Mouse (Mus musculus) heart, embryonic 15.5 days (tissue): ENCODE measurements at regions not wholly inside any gene's neighbourhood (a gene's known extent, or its start where the extent isn't known, plus 50 kb on each side); places are given as distances from the start of the nearest gene placed in this dataset.
A peak's percentile ranks its signal among the peaks of the same experiment; 100 is the strongest.

Experiments used
- ATAC-seq: fragments of 200-750 bp; cut with Nextera tagmentation; replicated peaks from 2 replicates; pipeline ENCODE4 v1.8.0; 2017; ENCODE audit warnings: low read depth, moderate TSS enrichment; ENCODE audit not compliant: insufficient number of reproducible peaks, insufficient read depth, low FRiP score
- H3K27ac ChIP-seq: fragments of 300-500 bp; sonication (generic); 2 replicates; pipeline ENCODE4 v1.5.1; 2015; ENCODE audit warnings: mild to moderate bottlenecking, inconsistent platforms
- H3K27me3 ChIP-seq: fragments of 300-500 bp; sonication (generic); 2 replicates; pipeline ENCODE4 v1.6.1; 2015; ENCODE audit warnings: inconsistent platforms
- H3K36me3 ChIP-seq: fragments of 300-500 bp; sonication (generic); 2 replicates; pipeline ENCODE4 v1.6.1; 2015; ENCODE audit warnings: mild to moderate bottlenecking, inconsistent platforms
- H3K4me1 ChIP-seq: fragments of 300-500 bp; sonication (generic); replicated peaks from 2 replicates; pipeline ENCODE4 v1.6.1; 2015; ENCODE audit warnings: inconsistent platforms
- H3K4me2 ChIP-seq: fragments of 300-500 bp; sonication (generic); 2 replicates; pipeline ENCODE4 v1.6.1; 2015; ENCODE audit warnings: inconsistent platforms, mild to moderate bottlenecking, moderate library complexity
- H3K4me3 ChIP-seq: fragments of 300-500 bp; sonication (generic); 2 replicates; pipeline ENCODE4 v1.5.1; 2015; ENCODE audit warnings: mild to moderate bottlenecking, inconsistent platforms
- H3K9ac ChIP-seq: fragments of 300-500 bp; sonication (generic); 2 replicates; pipeline ENCODE4 v1.6.1; 2015; ENCODE audit warnings: mild to moderate bottlenecking, inconsistent platforms
- H3K9me3 ChIP-seq: fragments of 300-500 bp; sonication (generic); replicated peaks from 2 replicates; pipeline ENCODE4 v1.6.1; 2016; ENCODE audit warnings: inconsistent platforms
- WGBS: fragments of 180-500 bp; shearing (Covaris S2); methylation state at CpG from one replicate; pipeline ENCODE4 v1.1.7; 2015; ENCODE audit warnings: mixed read lengths; 5-methylcytosine and 5-hydroxymethylcytosine counted together

DNA sequence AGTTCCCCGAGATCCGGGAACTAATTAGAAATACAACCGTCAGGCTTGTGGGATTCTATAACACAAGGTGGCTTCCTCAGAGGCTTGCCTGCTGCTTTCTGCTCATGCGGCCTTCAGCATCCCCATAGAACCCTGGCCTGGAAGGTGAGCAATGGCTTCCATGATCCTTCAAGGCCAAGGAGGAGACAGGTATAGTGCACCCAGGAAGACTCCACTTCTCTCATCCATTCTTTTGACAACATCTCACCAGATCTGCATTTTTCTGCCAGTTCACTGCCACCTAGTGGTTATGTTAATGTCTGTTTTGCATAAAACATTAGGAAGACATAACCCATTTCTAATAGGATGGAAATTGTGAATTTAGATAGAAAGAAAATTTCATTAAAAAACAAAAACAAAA lies 107.2 kb upstream of the L3mbtl4 start:
- Histone ChIP-seq H3K27ac (no peak overlapping the region), H3K9me3 (no peaks in the 10 kb centered on the region), H3K9ac (no peak overlapping the region), H3K4me3 (no peak overlapping the region), H3K4me2 (no peak overlapping the region), H3K27me3 (no peaks in the 10 kb centered on the region; the same call in 1 of the 2 replicates), H3K4me1 (0 out of 2 replicates have a peak, but pooled peaks cover 6% of the 10 kb centered on the region), H3K36me3 (no peaks in the 10 kb centered on the region)
- ATAC-seq, result no peak
- 67% methylated on average over 4 of the region's 4 CpGs for WGBS

DNA sequence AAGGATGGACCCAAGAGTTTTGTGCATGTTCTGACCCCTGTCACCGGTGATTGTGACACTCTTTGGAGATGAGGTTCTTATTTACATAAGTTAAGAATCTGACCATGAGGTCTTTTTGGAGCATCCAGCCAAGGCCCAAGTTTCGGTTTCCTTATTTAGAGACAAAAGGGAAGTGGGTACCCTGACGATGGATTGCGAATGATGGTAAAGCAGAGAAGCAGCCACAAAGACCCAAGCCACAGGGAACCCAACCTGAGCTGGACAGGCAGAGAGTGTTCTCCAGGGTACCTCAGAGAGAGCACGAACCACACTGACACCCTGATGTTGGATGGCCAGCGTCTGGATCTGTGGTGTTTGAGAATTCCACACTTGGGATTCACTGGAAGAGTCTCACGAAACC lies 100.8 kb upstream of the L3mbtl4 start:
- H3K36me3 ChIP-seq, result no peaks in the 10 kb centered on the region
- no peaks in the 10 kb centered on the region for H3K4me1 ChIP-seq
- H3K27me3 ChIP-seq, result no peaks in the 10 kb centered on the region
- no peak overlapping the region for H3K9ac ChIP-seq
- H3K9me3 ChIP-seq, result no peaks in the 10 kb centered on the region
- WGBS, result 82% methylated on average over 7 of the region's 7 CpGs
- ATAC-seq, result no peak
- no peak overlapping the region for H3K4me2 ChIP-seq
- H3K4me3 ChIP-seq, result no peak overlapping the region
- H3K27ac ChIP-seq, result no peak overlapping the region

DNA sequence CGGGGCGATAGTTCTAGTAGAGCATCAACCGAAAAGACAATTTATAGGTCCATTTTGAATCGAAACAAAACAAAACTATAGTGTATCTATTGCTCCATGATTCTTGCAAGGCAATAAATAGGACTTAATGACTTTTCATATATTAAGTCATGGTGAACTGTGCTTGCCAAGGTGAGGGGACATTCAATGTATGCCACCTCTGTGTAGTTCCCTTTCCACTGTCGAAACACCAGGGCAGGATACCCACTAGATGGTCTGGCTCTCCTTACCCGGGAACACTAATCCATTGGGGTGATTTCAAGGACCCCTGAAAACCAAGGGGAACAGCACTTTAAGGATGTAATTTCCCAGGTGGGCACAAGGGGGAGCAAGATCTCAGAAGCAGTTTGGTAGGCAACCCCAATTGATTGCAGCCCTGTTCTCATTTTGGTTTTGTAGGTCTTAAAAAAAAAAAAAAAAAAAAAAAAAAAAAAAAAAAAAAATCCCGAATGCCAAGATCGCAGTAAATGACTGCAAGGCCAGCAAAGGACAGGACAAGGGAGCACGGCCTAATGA lies 96.9 kb upstream of the L3mbtl4 start:
- Histone ChIP-seq H3K36me3 (no peaks in the 10 kb centered on the region), H3K27ac (no peak overlapping the region), H3K4me2 (no peak overlapping the region), H3K27me3 (no peaks in the 10 kb centered on the region), H3K4me3 (no peak overlapping the region), H3K4me1 (no peaks in the 10 kb centered on the region), H3K9ac (no peak overlapping the region), H3K9me3 (no peaks in the 10 kb centered on the region)
- ATAC-seq, result no peak
- 56% methylated on average over 9 of the region's 9 CpGs for WGBS

DNA sequence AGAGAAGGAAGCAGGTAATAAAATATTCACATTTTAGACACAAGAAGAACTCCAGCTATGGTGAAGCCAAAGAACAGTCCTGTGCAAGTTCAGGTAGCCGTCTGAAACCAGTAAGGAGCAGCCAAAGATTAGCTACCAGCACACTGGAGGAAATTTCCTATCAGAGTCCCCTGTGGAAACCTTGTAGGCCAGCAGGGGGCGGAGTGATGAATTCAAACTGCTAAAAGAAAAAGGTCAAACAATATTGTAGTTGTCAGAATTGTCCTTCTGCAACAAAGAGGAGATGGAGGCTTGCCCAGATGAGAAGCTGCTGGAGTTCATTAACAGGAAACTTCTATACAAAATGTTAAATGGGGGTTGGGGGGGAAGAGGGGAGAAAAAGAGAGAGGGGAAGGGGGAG lies 95.8 kb upstream of the L3mbtl4 start:
- H3K4me1 ChIP-seq, result no peaks in the 10 kb centered on the region
- H3K36me3 ChIP-seq, result no peaks in the 10 kb centered on the region
- no peak overlapping the region for H3K27ac ChIP-seq
- H3K9ac ChIP-seq, result no peak overlapping the region
- ATAC-seq, result no peak
- H3K4me3 ChIP-seq, result no peak overlapping the region
- WGBS, result 10% methylated on average over 2 of the region's 2 CpGs
- no peaks in the 10 kb centered on the region for H3K27me3 ChIP-seq
- no peak overlapping the region for H3K4me2 ChIP-seq
- no peaks in the 10 kb centered on the region for H3K9me3 ChIP-seq

DNA sequence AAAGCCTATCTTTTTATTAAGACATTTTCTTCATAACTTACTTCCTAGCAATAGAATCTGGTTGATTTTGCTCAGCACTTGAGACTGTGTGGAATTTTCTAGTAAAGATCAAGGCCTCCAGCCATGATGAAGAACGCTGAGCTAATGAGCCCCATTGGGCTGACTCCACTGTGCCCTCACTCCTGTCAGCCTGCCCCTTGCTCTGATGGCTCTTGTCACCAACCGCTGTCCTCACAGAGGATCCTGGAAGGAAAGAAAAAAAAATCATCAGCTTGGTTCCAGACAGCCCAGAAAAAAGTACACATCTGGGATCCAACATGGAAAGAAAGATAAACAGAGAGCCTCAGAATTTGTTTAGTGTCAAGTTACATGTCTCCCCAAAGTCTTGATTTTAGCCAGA lies 88.2 kb upstream of the L3mbtl4 start:
- no peaks in the 10 kb centered on the region for H3K27me3 ChIP-seq
- WGBS, result 40% methylated on average over 2 of the region's 2 CpGs
- H3K4me3 ChIP-seq, result no peak overlapping the region
- H3K9ac ChIP-seq, result no peak overlapping the region
- H3K36me3 ChIP-seq, result no peaks in the 10 kb centered on the region
- no peaks in the 10 kb centered on the region for H3K9me3 ChIP-seq
- ATAC-seq, result no peak
- no peak overlapping the region for H3K27ac ChIP-seq
- no peak overlapping the region for H3K4me2 ChIP-seq
- no peaks in the 10 kb centered on the region for H3K4me1 ChIP-seq

DNA sequence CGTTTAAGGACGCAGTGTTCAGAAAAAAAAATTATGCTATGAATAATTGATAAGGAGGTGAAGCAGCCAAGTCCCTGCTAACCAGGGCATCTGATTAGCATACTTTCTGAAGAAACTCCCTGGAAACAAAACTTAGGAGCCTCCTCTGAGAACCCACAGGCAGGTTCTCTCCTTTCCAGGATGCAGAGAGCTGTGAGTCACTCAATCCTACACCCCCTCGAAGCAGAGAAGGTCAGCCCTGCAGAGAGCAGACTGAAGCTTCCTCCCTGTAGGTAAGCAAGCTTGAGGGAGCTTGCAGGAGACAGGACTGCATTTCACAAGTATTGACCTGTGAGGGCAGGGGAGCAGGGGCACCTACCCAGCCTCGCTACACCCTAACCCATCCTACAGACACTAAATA lies 83.7 kb upstream of the L3mbtl4 start:
- Histone ChIP-seq H3K9ac (no peak overlapping the region), H3K4me1 (no peaks in the 10 kb centered on the region), H3K27ac (no peak overlapping the region), H3K4me2 (no peak overlapping the region), H3K27me3 (no peaks in the 10 kb centered on the region), H3K4me3 (no peak overlapping the region), H3K36me3 (no peaks in the 10 kb centered on the region), H3K9me3 (no peaks in the 10 kb centered on the region)
- 77% methylated on average over 4 of the region's 4 CpGs for WGBS
- no peak for ATAC-seq

DNA sequence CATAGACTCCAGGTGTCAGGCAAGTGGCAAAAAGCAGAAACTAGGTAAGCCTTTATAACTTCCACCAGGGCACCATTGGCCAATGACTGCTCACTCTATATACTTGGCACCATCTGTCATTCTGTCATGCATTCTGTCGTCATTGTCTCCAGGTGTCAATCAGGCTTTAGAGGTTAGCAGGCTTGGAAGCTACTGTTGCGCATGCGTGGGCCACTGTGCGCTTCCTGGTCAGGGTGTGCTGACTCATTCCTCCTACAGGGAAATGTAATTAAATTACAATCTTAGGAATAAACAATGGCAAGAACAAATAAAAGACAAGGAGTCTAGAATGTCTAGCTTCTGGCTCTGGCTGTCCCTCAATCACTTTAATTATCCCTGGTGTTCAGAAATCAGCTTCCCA lies 68.1 kb upstream of the L3mbtl4 start:
- WGBS, result 87% methylated on average over 4 of the region's 4 CpGs
- no peak overlapping the region for H3K27ac ChIP-seq
- ATAC-seq, result no peak

DNA sequence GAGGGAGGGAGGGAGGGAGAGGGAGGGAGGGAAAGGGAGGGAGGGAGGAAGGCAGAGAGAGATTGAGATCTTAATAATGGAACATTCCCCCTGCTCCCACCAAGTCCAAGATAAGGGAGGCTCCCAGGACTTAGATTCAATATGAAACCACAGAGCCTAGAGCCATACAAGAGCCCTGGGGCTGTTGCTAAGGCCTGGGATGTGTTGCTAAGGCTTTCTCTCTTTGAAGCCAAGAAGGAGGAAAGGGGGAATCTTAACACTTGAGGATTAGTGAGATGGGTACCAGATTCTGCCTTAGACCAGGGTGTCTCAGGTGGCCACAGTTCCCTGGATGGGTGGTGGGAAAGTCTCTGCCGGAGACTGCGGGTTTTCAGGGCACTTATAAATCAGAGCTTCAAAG lies 64.8 kb upstream of the L3mbtl4 start:
- H3K4me2 ChIP-seq, result no peak overlapping the region
- H3K9ac ChIP-seq, result no peak overlapping the region
- ATAC-seq, result no peak
- H3K9me3 ChIP-seq, result no peaks in the 10 kb centered on the region
- H3K27ac ChIP-seq, result no peak overlapping the region
- peaks cover 6% of the 10 kb centered on the region; the same call in 1 of the 2 replicates for H3K4me1 ChIP-seq
- no peaks in the 10 kb centered on the region for H3K27me3 ChIP-seq
- H3K36me3 ChIP-seq, result no peaks in the 10 kb centered on the region
- H3K4me3 ChIP-seq, result no peak overlapping the region
- 16% methylated on average over 2 of the region's 2 CpGs for WGBS

More for the DNA sequence above, 68.1 kb upstream of the L3mbtl4 start:
- Histone ChIP-seq H3K27me3 (no peaks in the 10 kb centered on the region), H3K36me3 (no peaks in the 10 kb centered on the region), H3K4me1 (0 out of 2 replicates have a peak, but pooled peaks cover 2% of the 10 kb centered on the region), H3K4me2 (no peak overlapping the region), H3K9me3 (no peaks in the 10 kb centered on the region), H3K4me3 (no peak overlapping the region), H3K9ac (no peak overlapping the region)

DNA sequence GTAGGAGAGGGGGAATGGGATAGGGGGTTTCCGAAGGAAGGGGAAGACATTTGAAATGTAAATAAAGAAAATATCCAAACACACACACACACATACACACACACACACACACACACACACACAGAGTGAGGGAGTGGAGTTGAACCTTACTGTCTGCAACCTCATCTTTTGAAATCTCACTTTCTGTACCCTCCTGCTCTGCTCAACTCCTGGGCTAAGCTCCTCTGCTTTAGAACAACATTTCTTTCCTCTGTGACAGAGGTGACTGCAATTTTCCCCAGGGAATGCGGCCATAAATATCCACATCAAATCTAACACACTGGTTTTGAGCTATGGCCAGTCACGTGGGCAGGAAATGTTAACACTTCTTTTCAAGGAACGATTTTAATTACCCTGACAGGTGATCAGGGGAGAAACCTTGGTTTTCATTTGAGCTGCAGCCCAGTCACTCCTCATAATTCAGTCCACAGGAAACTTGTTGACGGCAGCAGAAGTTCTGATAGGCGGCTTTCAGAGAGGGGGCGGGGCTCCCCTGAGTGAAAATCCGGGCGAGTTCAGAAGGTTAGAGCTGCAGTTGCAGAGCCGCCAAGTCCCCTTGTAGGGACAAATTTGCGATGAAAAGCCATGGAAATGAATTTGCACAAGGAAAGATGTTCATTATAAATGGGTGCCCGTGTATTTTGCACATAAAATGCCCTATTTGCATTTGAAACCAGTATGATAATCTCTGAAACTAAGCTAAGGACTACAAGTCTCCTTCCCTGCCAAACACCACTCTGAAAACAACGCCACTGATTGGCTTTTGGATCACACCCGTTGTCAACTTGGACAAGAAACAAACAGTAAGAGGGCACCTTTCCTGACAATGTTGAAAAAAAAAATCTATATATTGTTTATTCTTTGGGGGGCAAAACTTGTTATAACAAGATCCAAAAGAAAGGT lies 63.0 kb upstream of the L3mbtl4 start:
- Histone ChIP-seq H3K36me3 (no peaks in the 10 kb centered on the region), H3K4me1 (peaks cover 6% of the 10 kb centered on the region; the same call in 1 of the 2 replicates), H3K27ac (no peak overlapping the region), H3K4me3 (peak overlapping the region; percentile 27), H3K9ac (no peak overlapping the region), H3K9me3 (no peaks in the 10 kb centered on the region), H3K4me2 (peak overlapping the region; percentile 53), H3K27me3 (no peaks in the 10 kb centered on the region)
- 15% methylated on average over 14 of the region's 14 CpGs for WGBS
- 0 out of 2 replicates have a peak, but pooled peaks have one; percentile 55 for ATAC-seq

DNA sequence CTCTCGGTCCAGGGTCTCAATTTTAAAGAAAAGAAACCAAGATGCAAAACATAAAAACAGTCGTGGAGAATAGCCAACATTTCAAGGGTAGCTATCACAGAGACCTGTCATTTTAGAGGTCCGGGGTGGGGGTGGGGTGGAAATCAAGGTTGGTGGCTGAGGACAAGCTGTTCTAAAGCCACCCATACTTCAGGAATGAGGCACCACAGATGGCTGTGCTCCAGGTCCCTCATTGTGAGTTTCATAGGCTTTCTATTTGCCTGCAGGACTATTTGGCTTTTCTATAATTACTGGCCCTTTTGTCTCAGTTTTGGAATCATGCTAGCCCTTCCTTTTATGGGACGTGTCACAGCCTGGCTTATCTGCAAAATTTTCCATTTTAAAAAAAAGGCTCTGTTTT lies 55.4 kb upstream of the L3mbtl4 start:
- no peak for ATAC-seq
- no peak overlapping the region for H3K9ac ChIP-seq
- no peaks in the 10 kb centered on the region for H3K36me3 ChIP-seq
- no peaks in the 10 kb centered on the region for H3K9me3 ChIP-seq
- H3K4me2 ChIP-seq, result no peak overlapping the region
- no peak overlapping the region for H3K4me3 ChIP-seq
- WGBS, result 60% methylated on average over 4 of the region's 4 CpGs
- no peaks in the 10 kb centered on the region for H3K4me1 ChIP-seq
- no peak overlapping the region for H3K27ac ChIP-seq
- H3K27me3 ChIP-seq, result no peaks in the 10 kb centered on the region

DNA sequence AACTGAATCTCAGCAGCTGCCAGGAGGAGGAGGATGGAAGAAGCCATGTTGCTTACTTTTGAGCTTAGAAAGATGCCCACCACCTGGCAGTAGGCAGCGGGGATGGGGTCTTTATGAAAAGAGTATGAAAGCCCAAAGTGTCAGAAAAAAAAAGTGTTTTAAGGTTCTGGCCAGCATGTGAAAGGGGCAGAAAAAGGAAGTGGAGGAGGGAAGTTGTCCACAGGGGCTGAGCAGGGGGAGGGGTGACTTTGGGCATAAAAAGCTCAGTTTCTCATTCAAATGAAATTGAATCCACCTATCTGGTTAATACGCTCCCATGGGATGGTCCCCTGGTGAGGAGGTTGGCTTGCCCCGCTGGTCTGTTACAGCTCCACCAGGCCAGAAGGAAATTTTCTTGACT lies 50.4 kb upstream of the L3mbtl4 start:
- H3K9me3 ChIP-seq, result no peaks in the 10 kb centered on the region; the same call in 1 of the 2 replicates
- no peak overlapping the region for H3K9ac ChIP-seq
- ATAC-seq, result no peak
- H3K4me1 ChIP-seq, result no peaks in the 10 kb centered on the region
- H3K4me2 ChIP-seq, result no peak overlapping the region
- WGBS, result 87% methylated on average over 3 of the region's 3 CpGs
- no peak overlapping the region for H3K27ac ChIP-seq
- H3K27me3 ChIP-seq, result no peaks in the 10 kb centered on the region
- H3K4me3 ChIP-seq, result no peak overlapping the region
- no peaks in the 10 kb centered on the region for H3K36me3 ChIP-seq
